Mouse (Mus musculus) heart, adult 2 months (tissue): ENCODE measurements around the gene Lrrc56. TPM values are rescaled to one million over a fixed set of nuclear protein-coding genes. Genes with fewer than 3 reads are reported as not detected.

Experiments
- DNase-seq, 2 experiments: peaks; one replicate each; pipeline ENCODE4 v3.0.0; 2021
- H3K27ac ChIP-seq: fragments of 200-600 bp; 2 replicates; pipeline ENCODE4 v1.8.1; 2022
- H3K27me3 ChIP-seq: fragments of 200-500 bp; 2 replicates; pipeline ENCODE4 v1.6.1; 2012; ENCODE audit warnings: mild to moderate bottlenecking, low read length, inconsistent platforms, mixed read lengths; ENCODE audit not compliant: control insufficient read depth, insufficient read depth
- H3K36me3 ChIP-seq: fragments of 200-500 bp; 2 replicates; pipeline ENCODE4 v1.6.1; 2012; ENCODE audit warnings: low read length, inconsistent platforms; ENCODE audit not compliant: control insufficient read depth, insufficient read depth
- H3K4me1 ChIP-seq: fragments of 200-500 bp; 2 replicates; pipeline ENCODE4 v1.6.1; 2011; ENCODE audit warnings: low read length; ENCODE audit not compliant: control insufficient read depth, insufficient read depth
- H3K4me3 ChIP-seq: fragments of 200-600 bp; 2 replicates; pipeline ENCODE4 v1.8.1; 2022
- H3K79me2 ChIP-seq: fragments of 200-500 bp; replicated peaks from 2 replicates; pipeline ENCODE4 v1.6.1; 2012; ENCODE audit warnings: mild to moderate bottlenecking, inconsistent platforms, low read length, moderate library complexity, mixed read lengths; ENCODE audit not compliant: control insufficient read depth, insufficient read depth
- H3K9ac ChIP-seq: fragments of 200-500 bp; 2 replicates; pipeline ENCODE4 v1.6.1; 2012; ENCODE audit warnings: low read depth, mild to moderate bottlenecking, control low read depth, inconsistent platforms, low read length, mixed read lengths
- CTCF ChIP-seq: fragments of 200-600 bp; IDR thresholded peaks from 2 replicates; pipeline ENCODE4 v1.8.1; 2022; ENCODE audit warnings: antibody characterized with exemption, mild to moderate bottlenecking, moderate library complexity
- EP300 ChIP-seq: fragments of 200-500 bp; IDR thresholded peaks from 2 replicates; pipeline ENCODE4 v1.6.1; 2011; ENCODE audit warnings: low read depth, low read length, control low read depth; ENCODE audit not compliant: insufficient read depth
- POLR2A ChIP-seq: fragments of 200-500 bp; IDR thresholded peaks from 2 replicates; pipeline ENCODE4 v1.6.1; 2011; ENCODE audit warnings: mild to moderate bottlenecking, low read depth, low read length, control low read depth; ENCODE audit not compliant: insufficient read depth
- WGBS: fragments of 180-500 bp; shearing (Covaris S2); methylation state at CpG from one replicate; pipeline ENCODE4 v1.1.7; 2018; 5-methylcytosine and 5-hydroxymethylcytosine counted together
- intact Hi-C: fragments of 180-260 bp; cut with DNase I; formaldehyde crosslinking; loops from one replicate; pipeline ENCODE4 v1.15.1; 2025
- polyA plus RNA-seq: library from polyadenylated mRNA; depleted of rRNA; stranded (reverse); fragments of >200 nt; gene quantifications from 2 replicates; pipeline ENCODE4 v1.2.3, GENCODE M21; 2012
- total RNA-seq, 2 experiments: library from RNA; stranded (reverse); gene quantifications; 2 replicates each; pipeline ENCODE4 v1.2.3; 2021

Gene Lrrc56
- total and polyA plus RNA-seq, 3 experiments, result 2.3 to 4.9 (median 3.1) TPM

GRCm38 (mm10) chr7:141188733-141189132, 5.2 kb upstream of the Lrrc56 start:
- peaks cover 9% of the 10 kb centered on the region for H3K4me1 ChIP-seq
- H3K27me3 ChIP-seq, result no peaks in the 10 kb centered on the region
- 96% methylated on average over 3 of the region's 3 CpGs for WGBS
- no peak overlapping the region for H3K4me3 ChIP-seq
- no peak for DNase-seq
- H3K27ac ChIP-seq, result no peak overlapping the region
- intact Hi-C loops, result no loop called here
- H3K79me2 ChIP-seq, result peaks cover 1% of the 10 kb centered on the region; the same call in 1 of the 2 replicates
- no peaks in the 10 kb centered on the region for H3K36me3 ChIP-seq
- H3K9ac ChIP-seq, result no peak overlapping the region
- TF ChIP-seq POLR2A (no peak), EP300 (no peak), CTCF (no peak)

GRCm38 (mm10) chr7:141190220-141190619, 3.7 kb upstream of the Lrrc56 start:
- peaks cover 11% of the 10 kb centered on the region for H3K4me1 ChIP-seq
- H3K4me3 ChIP-seq, result no peak overlapping the region
- no peaks in the 10 kb centered on the region for H3K27me3 ChIP-seq
- no peak overlapping the region for H3K27ac ChIP-seq
- DNase-seq, result no peak
- no peaks in the 10 kb centered on the region for H3K36me3 ChIP-seq
- 77% methylated on average over 3 of the region's 3 CpGs for WGBS
- intact Hi-C loops, result loop anchor here (5.0 kb wide), 1 partner anchor 248 kb away; the partner anchor contains the start of gene Pgghg
- H3K79me2 ChIP-seq, result peaks cover 1% of the 10 kb centered on the region; the same call in 1 of the 2 replicates
- TF ChIP-seq EP300, result no peak
- H3K9ac ChIP-seq, result no peak overlapping the region

GRCm38 (mm10) chr7:141191036-141191435, 2.9 kb upstream of the Lrrc56 start:
- WGBS, result 57% methylated on average over 14 of the region's 14 CpGs
- TF ChIP-seq CTCF (no peak), POLR2A (0 out of 2 replicates have a peak, but pooled peaks have one; percentile 17), EP300 (0 out of 2 replicates have a peak, but pooled peaks have one; percentile 37)
- Histone ChIP-seq H3K27ac (peak overlapping the region; percentile 41), H3K9ac (no peak overlapping the region), H3K36me3 (no peaks in the 10 kb centered on the region), H3K79me2 (peaks cover 1% of the 10 kb centered on the region; the same call in 1 of the 2 replicates), H3K4me1 (peaks cover 11% of the 10 kb centered on the region), H3K27me3 (no peaks in the 10 kb centered on the region), H3K4me3 (no peak overlapping the region)
- intact Hi-C loops, result loop anchor here (5.0 kb wide), 1 partner anchor 249 kb away; the partner anchor contains the start of gene Pgghg
- DNase-seq, result peak; percentile 37 to 55

GRCm38 (mm10) chr7:141191796-141192685, 1.9 kb upstream of the Lrrc56 start:
- intact Hi-C loops, result loop anchor here (5.0 kb wide), 1 partner anchor 250 kb away; the partner anchor contains the start of gene Pgghg
- no peak overlapping the region for H3K4me3 ChIP-seq
- no peak overlapping the region; the same call in 1 of the 2 replicates for H3K27ac ChIP-seq
- 88% methylated on average over 24 of the region's 24 CpGs for WGBS
- no peaks in the 10 kb centered on the region for H3K36me3 ChIP-seq
- no peaks in the 10 kb centered on the region for H3K27me3 ChIP-seq
- no peak for DNase-seq
- peaks cover 11% of the 10 kb centered on the region for H3K4me1 ChIP-seq
- no peak overlapping the region for H3K9ac ChIP-seq
- TF ChIP-seq POLR2A, result no peak
- peaks cover 1% of the 10 kb centered on the region; the same call in 1 of the 2 replicates for H3K79me2 ChIP-seq

DNA sequence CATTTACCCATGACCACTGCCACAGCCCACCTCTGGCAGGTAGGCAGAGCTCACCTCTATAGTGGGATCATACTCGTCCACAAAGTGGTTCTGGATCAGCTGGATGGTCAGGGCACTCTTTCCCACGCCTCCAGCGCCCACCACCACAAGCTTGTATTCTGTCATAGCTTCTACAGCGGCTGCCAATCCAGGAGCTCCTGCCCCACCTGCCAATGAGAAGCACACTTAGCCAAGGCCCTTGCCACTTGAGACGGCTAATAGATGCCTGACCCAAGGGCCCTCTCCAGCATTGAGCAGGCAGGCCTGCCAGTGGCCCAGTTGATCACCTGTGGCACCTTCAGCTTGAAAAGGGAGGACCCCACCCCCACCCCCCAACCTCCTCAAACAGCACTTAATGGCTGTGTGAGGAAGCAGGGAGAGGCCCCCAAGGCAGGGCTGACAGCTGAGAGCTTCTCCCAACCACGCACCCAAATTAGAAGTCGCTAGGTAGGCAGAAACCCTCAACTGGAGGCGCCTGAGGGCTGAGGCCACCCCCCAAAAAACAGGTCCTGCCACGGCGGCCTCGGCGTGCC, 1.1 kb upstream of the Lrrc56 start:
- Histone ChIP-seq H3K9ac (peak overlapping the region; percentile 94), H3K79me2 (peaks cover 1% of the 10 kb centered on the region; the same call in 1 of the 2 replicates), H3K36me3 (no peaks in the 10 kb centered on the region), H3K4me3 (peak overlapping the region; percentile 95), H3K27me3 (no peaks in the 10 kb centered on the region), H3K4me1 (peaks cover 11% of the 10 kb centered on the region), H3K27ac (peak overlapping the region; percentile 92)
- intact Hi-C loops, result loop anchor here (5.0 kb wide), 1 partner anchor 251 kb away; the partner anchor contains the start of gene Pgghg
- no peak for DNase-seq
- 34% methylated on average over 12 of the region's 12 CpGs for WGBS
- TF ChIP-seq CTCF (no peak), POLR2A (no peak), EP300 (no peak)
